Mouse (Mus musculus) stomach, postnatal 0 days (tissue): ENCODE measurements around the gene Nxn.

ENCODE experiments used
- CTCF ChIP-seq: IDR thresholded peaks from 2 replicates; pipeline ENCODE4 v1.5.1; 2016; ENCODE audit warnings: antibody characterized with exemption, low read depth, mild to moderate bottlenecking, moderate library complexity
- EP300 ChIP-seq: optimal IDR thresholded peaks from 2 replicates; pipeline ENCODE3; 2016; ENCODE audit warnings: antibody characterized with exemption

GRCm38 (mm10) chr11:76297252-76297651 is 101.7 kb downstream of the Nxn start:
- TF ChIP-seq CTCF (no peak), EP300 (no peak)
